ENCODE assay signal across 8 mouse cellular contexts in genomic region chr2:172996207-172996606, GRCm38 (mm10). TPM values are rescaled to one million over a fixed set of nuclear protein-coding genes. Genes with fewer than 3 reads are reported as not detected.
DNase-seq lines count a peak whose midpoint lies in the region; ATAC-seq and TF ChIP-seq lines count a peak whose summit lies in the region.

No protein-coding gene starts in this region.

- no peak for ATAC-seq in midbrain, embryonic 13.5 days
- no peak for ATAC-seq in embryonic facial prominence, embryonic 14.5 days (ENCODE audit: low read depth)
- no peak for ATAC-seq in lung, embryonic 14.5 days (ENCODE audit: insufficient read depth)
- ATAC-seq in erythroid progenitor cell, adult 5-6 weeks (replicated peaks; ENCODE audit: low FRiP score, poor library complexity, severe bottlenecking), result no peak

- no peaks in the 10 kb centered on the region for H3K9me3 ChIP-seq in midbrain, embryonic 10.5 days (replicated peaks)
- H3K9me3 ChIP-seq in midbrain, embryonic 13.5 days, result no peaks in the 10 kb centered on the region
- H3K9me3 ChIP-seq in embryonic facial prominence, embryonic 14.5 days (ENCODE audit: control insufficient read depth, low read length), result no peaks in the 10 kb centered on the region
- no peaks in the 10 kb centered on the region for H3K9me3 ChIP-seq in lung, embryonic 14.5 days (ENCODE audit: low read depth, low read length)

- no peak overlapping the region for H3K27ac ChIP-seq in midbrain, embryonic 10.5 days (replicated peaks)
- no peak overlapping the region for H3K27ac ChIP-seq in midbrain, embryonic 13.5 days
- H3K27ac ChIP-seq in embryonic facial prominence, embryonic 14.5 days (replicated peaks; ENCODE audit: low read depth, low read length), result no peak overlapping the region
- no peak overlapping the region for H3K27ac ChIP-seq in lung, embryonic 14.5 days (ENCODE audit: low read depth)

- no peak overlapping the region for H3K4me2 ChIP-seq in midbrain, embryonic 13.5 days (replicated peaks)
- H3K4me2 ChIP-seq in embryonic facial prominence, embryonic 14.5 days (ENCODE audit: low read depth, low read length), result no peak overlapping the region
- no peak overlapping the region for H3K4me2 ChIP-seq in lung, embryonic 14.5 days

- H3K36me3 ChIP-seq in midbrain, embryonic 10.5 days, result 0 out of 2 replicates have a peak, but pooled peaks cover under 1% of the 10 kb centered on the region
- H3K36me3 ChIP-seq in midbrain, embryonic 13.5 days, result no peaks in the 10 kb centered on the region
- H3K36me3 ChIP-seq in embryonic facial prominence, embryonic 14.5 days (ENCODE audit: control insufficient read depth, insufficient read depth, low read length), result no peaks in the 10 kb centered on the region
- 0 out of 2 replicates have a peak, but pooled peaks cover under 1% of the 10 kb centered on the region for H3K36me3 ChIP-seq in lung, embryonic 14.5 days (ENCODE audit: insufficient read depth)

- peaks cover 7% of the 10 kb centered on the region; the same call in 1 of the 2 replicates for H3K27me3 ChIP-seq in midbrain, embryonic 10.5 days (ENCODE audit: low read depth, poor library complexity, severe bottlenecking)
- H3K27me3 ChIP-seq in midbrain, embryonic 13.5 days, result 0 out of 2 replicates have a peak, but pooled peaks cover 6% of the 10 kb centered on the region
- no peaks in the 10 kb centered on the region for H3K27me3 ChIP-seq in embryonic facial prominence, embryonic 14.5 days (replicated peaks; ENCODE audit: control insufficient read depth, insufficient read depth, low read length)
- no peaks in the 10 kb centered on the region for H3K27me3 ChIP-seq in lung, embryonic 14.5 days (ENCODE audit: insufficient read depth, low read length)

- DNase-seq in midbrain, embryonic 10.5 days (ENCODE audit: low spot score), result peak; percentile 69
- DNase-seq in adrenal gland, adult 18-20 months (ENCODE audit: low spot score in 2 of 2), result peak; percentile 71 to 78
- DNase-seq in embryonic facial prominence, embryonic 14.5 days (ENCODE audit: low spot score), result peak; percentile 89
- DNase-seq in kidney, postnatal 14 days, result peak; percentile 80
- peak; percentile 90 for DNase-seq in lung, embryonic 14.5 days
- DNase-seq in spleen, adult 12 weeks (ENCODE audit: low spot score), result peak; percentile 44

- no peak overlapping the region for H3K4me3 ChIP-seq in midbrain, embryonic 10.5 days
- H3K4me3 ChIP-seq in midbrain, embryonic 13.5 days (replicated peaks), result no peak overlapping the region
- no peak overlapping the region for H3K4me3 ChIP-seq in embryonic facial prominence, embryonic 14.5 days (ENCODE audit: low read depth, low read length)
- H3K4me3 ChIP-seq in lung, embryonic 14.5 days (ENCODE audit: low read depth, low read length), result no peak overlapping the region

- no peak overlapping the region for H3K9ac ChIP-seq in midbrain, embryonic 13.5 days (replicated peaks)
- H3K9ac ChIP-seq in embryonic facial prominence, embryonic 14.5 days (ENCODE audit: low read depth, low read length), result no peak overlapping the region
- H3K9ac ChIP-seq in lung, embryonic 14.5 days, result no peak overlapping the region

- 16% methylated on average over 4 of the region's 4 CpGs for WGBS in midbrain, embryonic 10.5 days
- 14% methylated on average over 4 of the region's 4 CpGs for WGBS in midbrain, embryonic 13.5 days
- 7% methylated on average over 4 of the region's 4 CpGs for WGBS in embryonic facial prominence, embryonic 14.5 days
- WGBS in lung, embryonic 14.5 days, result 9% methylated on average over 4 of the region's 4 CpGs

- H3K4me1 ChIP-seq in midbrain, embryonic 10.5 days, result peaks cover 20% of the 10 kb centered on the region
- peaks cover 11% of the 10 kb centered on the region for H3K4me1 ChIP-seq in midbrain, embryonic 13.5 days (replicated peaks)
- H3K4me1 ChIP-seq in embryonic facial prominence, embryonic 14.5 days (ENCODE audit: control insufficient read depth, insufficient read depth, low read length), result peaks cover 6% of the 10 kb centered on the region
- 0 out of 2 replicates have a peak, but pooled peaks cover 4% of the 10 kb centered on the region for H3K4me1 ChIP-seq in lung, embryonic 14.5 days (ENCODE audit: insufficient read depth)

- peak; percentile 88 for TF ChIP-seq CTCF in lung, embryonic 14.5 days (IDR thresholded peaks at IDR 0.05; ENCODE audit: low read depth)

RNA-seq across cellular contexts. Expression of gene Rae1, which starts 3.7 kb away (rescaled TPM):
- polyA plus RNA-seq in midbrain, embryonic 10.5 days (2016; fragmentation: Nextera tagmentation; extraction: Ambion mirVana), result 155 and 169 TPM in 2 replicates
- polyA plus RNA-seq in midbrain, embryonic 13.5 days (2015; fragmentation: Nextera tagmentation; extraction: Ambion mirVana), result 121 TPM in 2 replicates
- 10 to 100 TPM; 54.5 to 67.4 TPM for total RNA-seq in adrenal gland, adult 18-20 months (2021)
- polyA plus RNA-seq in embryonic facial prominence, embryonic 14.5 days (2014; fragmentation: Nextera tagmentation; extraction: Ambion mirVana), result 110 and 120 TPM in 2 replicates
- polyA plus RNA-seq in lung, embryonic 14.5 days (2014; fragmentation: Nextera tagmentation; extraction: Ambion mirVana), result 137 and 142 TPM in 2 replicates
- total RNA-seq in erythroid progenitor cell, adult 5-6 weeks (2015; ENCODE audit: low replicate concordance), result 42.3 and 93.0 TPM in 2 replicates
- total RNA-seq in erythroid progenitor cell, adult 5-6 weeks (2017; ENCODE audit: low replicate concordance), result 40.6 and 66.0 TPM in 2 replicates

RNA-seq across cellular contexts. Expression of gene Spo11, which starts 18.7 kb away (rescaled TPM):
- polyA plus RNA-seq in midbrain, embryonic 10.5 days (2016; fragmentation: Nextera tagmentation; extraction: Ambion mirVana), result 0.20 and 0.40 TPM in 2 replicates
- polyA plus RNA-seq in midbrain, embryonic 13.5 days (2015; fragmentation: Nextera tagmentation; extraction: Ambion mirVana), result 0.53 and 0.61 TPM in 2 replicates
- not detected for total RNA-seq in adrenal gland, adult 18-20 months (2021)
- 1.8 and 3.1 TPM in 2 replicates for polyA plus RNA-seq in embryonic facial prominence, embryonic 14.5 days (2014; fragmentation: Nextera tagmentation; extraction: Ambion mirVana)
- polyA plus RNA-seq in lung, embryonic 14.5 days (2014; fragmentation: Nextera tagmentation; extraction: Ambion mirVana), result 0.13 and 0.15 TPM in 2 replicates
- not detected in 2 replicates for total RNA-seq in erythroid progenitor cell, adult 5-6 weeks (2015; ENCODE audit: low replicate concordance)
- not detected in 2 replicates for total RNA-seq in erythroid progenitor cell, adult 5-6 weeks (2017; ENCODE audit: low replicate concordance)

RNA-seq across cellular contexts. Expression of gene Rbm38, which starts 24.1 kb away (rescaled TPM):
- 94.6 and 107 TPM in 2 replicates for polyA plus RNA-seq in midbrain, embryonic 10.5 days (2016; fragmentation: Nextera tagmentation; extraction: Ambion mirVana)
- polyA plus RNA-seq in midbrain, embryonic 13.5 days (2015; fragmentation: Nextera tagmentation; extraction: Ambion mirVana), result 26.6 and 29.4 TPM in 2 replicates
- total RNA-seq in adrenal gland, adult 18-20 months (2021), result 10 to 100 TPM; 14.8 to 21.2 TPM
- 40.4 and 48.1 TPM in 2 replicates for polyA plus RNA-seq in embryonic facial prominence, embryonic 14.5 days (2014; fragmentation: Nextera tagmentation; extraction: Ambion mirVana)
- 45.6 and 45.8 TPM in 2 replicates for polyA plus RNA-seq in lung, embryonic 14.5 days (2014; fragmentation: Nextera tagmentation; extraction: Ambion mirVana)
- total RNA-seq in erythroid progenitor cell, adult 5-6 weeks (2015; ENCODE audit: low replicate concordance), result 671 and 849 TPM in 2 replicates
- total RNA-seq in erythroid progenitor cell, adult 5-6 weeks (2017; ENCODE audit: low replicate concordance), result 216 and 291 TPM in 2 replicates

RNA-seq across cellular contexts. Expression of gene Bmp7, which starts 56.1 kb away (rescaled TPM):
- polyA plus RNA-seq in midbrain, embryonic 10.5 days (2016; fragmentation: Nextera tagmentation; extraction: Ambion mirVana), result 14.7 and 14.8 TPM in 2 replicates
- polyA plus RNA-seq in midbrain, embryonic 13.5 days (2015; fragmentation: Nextera tagmentation; extraction: Ambion mirVana), result 9.1 and 12.6 TPM in 2 replicates
- total RNA-seq in adrenal gland, adult 18-20 months (2021), result 10 to 100 TPM; 33.4 to 55.2 TPM
- 25.6 and 26.6 TPM in 2 replicates for polyA plus RNA-seq in embryonic facial prominence, embryonic 14.5 days (2014; fragmentation: Nextera tagmentation; extraction: Ambion mirVana)
- polyA plus RNA-seq in lung, embryonic 14.5 days (2014; fragmentation: Nextera tagmentation; extraction: Ambion mirVana), result 9.6 and 10.7 TPM in 2 replicates
- total RNA-seq in erythroid progenitor cell, adult 5-6 weeks (2015; ENCODE audit: low replicate concordance), result 0.36 TPM in 1 of 2 replicates, not detected in the other
- not detected in 2 replicates for total RNA-seq in erythroid progenitor cell, adult 5-6 weeks (2017; ENCODE audit: low replicate concordance)
